Mouse (Mus musculus) left cerebral cortex, postnatal 36 days (tissue): ENCODE measurements around the gene Cpsf3. TPM values are rescaled to one million over a fixed set of nuclear protein-coding genes. Genes with fewer than 3 reads are reported as not detected.

ENCODE experiments used
- DNase-seq, 2 experiments: peaks; one replicate each; pipeline ENCODE4 v3.0.0; 2021 to 2022; ENCODE audit warnings: low spot score in 2 of 2, mixed read lengths in 1 of 2
- intact Hi-C: fragments of 180-260 bp; cut with DNase I; formaldehyde crosslinking; loops from one replicate; pipeline ENCODE4 v1.15.1; 2025
- total RNA-seq, 2 experiments: library from RNA; stranded (reverse); gene quantifications; 2 replicates each; pipeline ENCODE4 v1.2.3; 2021

Gene Cpsf3
- total RNA-seq, 2 experiments from 2014 or later = 42.2 to 47.4 TPM

- intact Hi-C loops = loop anchor here (2.0 to 10.0 kb wide), 2 partner anchors 30 to 172 kb away; partner anchors contain the start of gene Iah1
Observed at GRCm38 (mm10) chr12:21286712-21287650, 1.8 kb downstream of the Cpsf3 start.

DNA sequence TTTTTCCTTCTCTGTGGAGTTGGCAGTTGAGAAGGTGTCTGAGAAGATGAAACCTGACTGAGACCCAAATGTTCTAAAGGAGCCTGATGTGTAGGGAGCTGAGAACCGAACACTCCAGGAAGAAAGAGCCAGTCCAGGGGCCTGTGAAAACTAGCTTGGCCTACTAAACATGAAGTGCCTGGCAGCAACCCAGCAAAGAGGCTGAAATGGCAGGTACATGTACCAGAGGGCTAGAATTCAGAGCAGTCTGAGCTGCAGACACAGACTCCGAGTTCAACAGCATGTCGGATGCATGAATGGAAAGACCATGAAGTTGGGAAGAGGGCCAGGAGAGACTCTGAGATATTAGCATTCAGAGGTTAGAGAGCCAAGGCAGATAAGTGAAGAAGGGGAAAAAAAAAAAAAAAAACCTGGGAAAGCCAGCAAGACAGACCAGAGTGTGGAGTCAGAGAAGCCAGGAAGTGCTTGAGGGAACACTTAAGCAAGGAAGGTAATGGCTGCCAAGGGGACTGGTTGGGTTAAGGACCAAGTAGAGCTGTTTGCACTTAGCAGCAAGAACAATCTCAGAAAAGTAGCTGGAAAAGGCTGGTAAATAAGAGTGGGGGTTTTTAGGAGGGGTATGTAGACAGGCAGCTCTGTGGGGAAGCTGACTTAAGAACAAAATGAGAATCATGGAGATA, 3.7 kb downstream of the Cpsf3 start:
- no peak for DNase-seq
- intact Hi-C loops = loop anchor here (10.0 kb wide), 1 partner anchor 174 kb away; no protein-coding TSS in a partner anchor

More at GRCm38 (mm10) chr12:21286712-21287650, 1.8 kb downstream of the Cpsf3 start:
- DNase-seq = no peak

GRCm38 (mm10) chr12:21289651-21290050, 4.5 kb downstream of the Cpsf3 start:
- no peak for DNase-seq
- intact Hi-C loops = loop anchor here (10.0 kb wide), 1 partner anchor 175 kb away; no protein-coding TSS in a partner anchor

DNA sequence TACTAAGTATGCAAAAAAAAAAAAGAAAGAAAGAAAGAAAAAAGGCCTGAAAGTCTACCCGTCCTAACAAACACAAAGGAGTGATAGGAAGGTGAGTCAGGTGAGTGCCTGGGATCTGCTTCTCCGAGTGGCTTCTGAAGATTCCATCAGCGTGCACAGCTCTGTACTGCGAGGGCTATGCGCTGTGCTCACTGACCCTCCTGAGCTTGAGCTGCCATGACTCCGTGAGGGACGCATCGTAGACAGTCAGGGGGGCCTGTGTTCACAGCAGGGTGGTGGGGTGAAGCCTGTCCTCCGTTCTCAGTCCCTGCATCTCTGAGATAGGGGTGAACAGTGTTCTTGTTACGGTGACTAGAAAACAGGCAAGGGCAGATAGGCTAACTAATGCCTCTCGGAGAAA, 13.7 kb downstream of the Cpsf3 start:
- DNase-seq = no peak
- intact Hi-C loops = no loop called here

- intact Hi-C loops = no loop called here
- DNase-seq = no peak
Observed at GRCm38 (mm10) chr12:21301324-21301723, 16.1 kb downstream of the Cpsf3 start.

DNA sequence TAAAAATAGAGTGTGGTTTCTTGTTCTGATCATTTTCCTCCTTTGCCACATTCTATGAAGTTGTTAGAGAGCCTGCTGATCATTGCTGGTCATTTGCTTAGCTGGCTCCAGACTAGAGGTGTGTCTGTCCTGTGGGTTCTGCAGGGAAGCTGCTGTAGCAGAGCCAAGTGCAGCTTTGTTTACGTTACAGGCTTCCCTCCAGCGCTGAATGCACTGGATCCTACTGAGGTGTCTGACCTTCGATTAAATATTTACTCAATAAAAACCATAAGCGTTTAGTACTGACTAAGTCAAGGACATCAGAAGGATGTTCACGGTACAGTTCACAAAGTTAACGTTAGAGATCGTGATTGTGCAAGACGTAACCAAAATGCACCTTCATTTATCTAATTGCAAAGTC, 16.7 kb downstream of the Cpsf3 start:
- no peak for DNase-seq
- intact Hi-C loops = no loop called here

- intact Hi-C loops = no loop called here
- DNase-seq = no peak
Observed at GRCm38 (mm10) chr12:21302361-21302783, 17.2 kb downstream of the Cpsf3 start.

- intact Hi-C loops = no loop called here
Observed at GRCm38 (mm10) chr12:21305741-21306140, 20.6 kb downstream of the Cpsf3 start.

GRCm38 (mm10) chr12:21306721-21307120, 21.5 kb downstream of the Cpsf3 start:
- intact Hi-C loops = no loop called here
- DNase-seq = no peak

More at GRCm38 (mm10) chr12:21305741-21306140, 20.6 kb downstream of the Cpsf3 start:
- no peak for DNase-seq

DNA sequence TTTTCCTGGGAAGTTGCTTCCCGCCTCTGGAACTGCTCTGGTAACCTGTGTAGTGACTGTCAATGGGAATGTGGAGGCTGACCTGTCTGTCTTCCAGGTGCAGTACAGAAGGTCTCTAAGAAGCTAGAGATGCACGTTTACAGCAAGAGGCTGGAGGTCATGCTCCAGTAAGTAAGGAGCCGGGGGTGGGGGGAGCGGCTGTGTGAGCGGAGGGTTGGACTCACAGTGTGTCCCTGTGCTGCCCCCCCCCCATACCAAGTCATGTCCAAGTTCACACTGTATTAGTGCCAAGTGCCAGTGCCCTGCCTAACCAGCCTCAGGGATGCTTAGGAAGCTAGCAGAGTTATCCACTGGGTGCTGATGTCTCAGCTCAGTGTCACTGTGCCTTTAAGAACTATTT, 27.0 kb downstream of the Cpsf3 start:
- no peak for DNase-seq
- intact Hi-C loops = loop anchor here (10.0 kb wide), 1 partner anchor 387 kb away; no protein-coding TSS in a partner anchor

DNA sequence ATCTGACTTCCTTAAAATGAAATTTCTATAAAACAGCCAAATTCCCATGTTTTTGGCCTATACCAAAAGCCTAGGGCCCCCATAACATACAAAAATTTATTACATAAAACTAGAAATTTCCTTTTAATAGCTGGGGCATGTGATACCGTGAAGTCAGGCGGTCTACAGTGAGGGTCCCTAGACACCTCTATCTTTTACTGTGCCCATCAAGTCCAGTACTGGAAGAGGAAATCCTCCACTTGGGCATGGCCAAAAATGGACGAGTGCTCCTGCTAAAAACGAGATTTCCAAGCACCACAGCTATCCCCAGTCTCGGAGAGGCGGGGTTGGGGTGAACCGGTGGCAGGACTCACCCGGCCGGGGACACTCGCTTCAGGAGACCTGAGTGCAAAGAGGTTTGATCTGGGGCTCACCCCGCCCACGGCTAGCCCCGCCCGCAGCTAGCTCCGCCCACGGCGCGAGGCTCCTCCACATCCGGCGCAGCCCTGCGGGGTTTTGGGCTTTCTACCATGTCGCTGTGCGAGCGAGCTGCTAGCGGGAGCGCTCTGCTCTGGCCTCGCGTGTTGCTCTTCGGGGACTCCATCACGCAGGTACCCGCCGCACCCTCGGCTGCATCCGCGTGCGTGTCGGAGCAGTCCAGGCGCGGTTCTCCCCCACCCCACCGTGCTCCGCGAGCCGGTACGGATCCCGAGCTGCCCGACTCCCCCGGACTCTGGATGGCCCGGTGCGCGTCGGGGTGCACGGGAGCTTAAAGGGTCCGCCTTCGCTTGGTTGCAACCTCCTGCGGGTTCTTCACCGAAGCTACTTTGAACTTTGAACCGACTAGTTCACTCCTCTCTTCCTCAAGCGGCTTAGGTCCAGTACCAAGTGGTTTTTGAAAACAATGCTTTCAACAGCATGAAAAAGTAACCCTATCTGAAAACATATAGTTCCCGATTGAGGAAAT, 31.0 kb downstream of the Cpsf3 start, which contains the start of gene Iah1:
Gene Iah1 (plus strand): TSS at position 467 of the 946 bp plus-strand sequence.
- intact Hi-C loops = loop anchor here (2.0 to 10.0 kb wide), 2 partner anchors 29 to 391 kb away; partner anchors contain the start of gene Itgb1bp1
- DNase-seq = peak; percentile 76 to 79

DNA sequence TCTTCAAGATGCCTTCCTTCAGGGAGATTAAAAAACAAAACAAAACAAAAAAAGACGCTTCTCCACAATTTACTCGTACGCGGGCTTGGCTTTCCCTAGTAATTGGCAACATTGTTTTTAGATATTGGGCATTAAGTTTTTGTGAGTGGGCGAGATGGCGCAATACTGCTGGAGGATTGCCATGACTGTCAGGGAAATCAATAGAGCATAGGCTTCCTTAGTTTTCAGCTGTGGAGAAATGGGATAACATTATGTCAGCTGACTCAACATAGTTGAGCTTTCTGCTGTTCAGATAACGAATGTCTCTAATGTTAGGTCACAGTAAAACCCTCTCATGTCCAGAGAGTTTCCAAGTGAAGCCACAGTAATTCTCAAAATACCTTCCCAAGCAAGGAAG, 31.7 kb downstream of the Cpsf3 start:
- intact Hi-C loops = loop anchor here (2.0 to 10.0 kb wide), 2 partner anchors 30 to 392 kb away; partner anchors contain the start of gene Itgb1bp1
- DNase-seq = no peak

- DNase-seq = peak; percentile 29 to 47
- intact Hi-C loops = loop anchor here (10.0 kb wide), 1 partner anchor 394 kb away; no protein-coding TSS in a partner anchor
Observed at GRCm38 (mm10) chr12:21318143-21318895, 33.1 kb downstream of the Cpsf3 start.

DNA sequence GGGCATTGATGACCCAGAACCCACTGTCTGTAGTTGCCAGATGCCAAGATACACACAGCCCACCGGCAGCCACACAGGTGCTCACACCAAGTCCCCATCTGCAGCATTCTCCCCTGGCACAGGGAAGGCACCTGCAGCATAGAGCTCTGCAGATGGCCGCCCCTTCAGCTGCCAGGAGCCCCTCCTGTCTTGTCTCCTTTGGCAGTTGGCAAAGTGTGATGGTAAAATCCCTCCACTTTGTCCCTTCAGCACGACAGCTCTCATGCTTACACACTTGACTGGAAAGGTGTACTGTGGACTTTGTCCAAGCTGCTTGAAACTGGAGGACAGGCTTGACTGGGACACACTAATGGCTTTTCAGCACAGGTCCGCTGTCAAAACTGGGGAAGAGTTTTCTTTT, 35.1 kb downstream of the Cpsf3 start:
- DNase-seq = no peak
- intact Hi-C loops = no loop called here

DNA sequence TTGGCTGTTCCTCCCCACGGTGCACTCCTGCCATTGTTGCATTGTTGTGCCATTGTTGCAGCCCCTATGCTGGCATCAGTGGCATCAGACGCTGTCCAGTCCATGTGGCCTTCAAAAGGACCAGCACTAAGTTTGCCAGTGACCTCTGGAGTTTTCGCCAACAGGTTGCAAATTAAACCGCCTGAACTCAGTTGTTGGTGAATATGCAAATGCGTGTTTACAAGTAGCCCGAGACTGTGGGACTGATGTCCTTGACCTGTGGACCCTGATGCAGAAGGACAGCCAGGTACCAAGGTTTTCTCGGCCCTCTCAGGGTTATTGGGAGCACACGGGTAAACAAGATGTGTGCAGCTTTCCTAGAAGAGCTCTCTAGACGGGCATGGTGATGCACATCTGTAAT, 36.0 kb downstream of the Cpsf3 start:
- DNase-seq = no peak
- intact Hi-C loops = no loop called here

GRCm38 (mm10) chr12:21322296-21322695, 37.1 kb downstream of the Cpsf3 start:
- intact Hi-C loops = no loop called here
- no peak for DNase-seq

DNA sequence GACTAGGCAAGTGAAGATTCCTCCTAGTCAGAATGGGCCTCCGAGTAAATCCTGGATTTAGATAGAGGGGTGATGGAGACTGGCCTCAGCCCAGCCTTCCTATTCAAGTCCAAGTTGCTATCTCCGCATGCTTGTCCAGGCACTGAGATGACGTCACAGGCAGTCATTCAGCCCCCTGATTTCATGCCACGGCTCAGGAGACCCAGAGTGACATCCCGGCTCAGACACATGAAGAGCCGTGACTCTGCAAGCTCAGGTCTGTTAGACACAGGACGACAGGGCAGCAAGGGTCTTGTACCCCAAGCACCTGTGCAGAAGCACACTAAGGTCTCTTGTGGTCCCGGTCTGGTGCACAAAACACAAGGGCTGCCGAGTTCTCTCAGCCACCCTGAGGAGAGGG, 37.7 kb downstream of the Cpsf3 start:
- intact Hi-C loops = no loop called here
- no peak for DNase-seq

- no peak for DNase-seq
- intact Hi-C loops = no loop called here
Observed at GRCm38 (mm10) chr12:21324101-21324500, 38.9 kb downstream of the Cpsf3 start.
